Comparison of ENCODE assay signal across 27 mouse cellular contexts in genomic region chr11:85970287-85970686, GRCm38 (mm10).
DNase-seq lines count a peak whose midpoint lies in the region; ATAC-seq and TF ChIP-seq lines count a peak whose summit lies in the region.
"Had no signal": no experiment of that assay in that cellular context is flagged by ENCODE, and none has a peak within 500 bp of the region (broad histone marks: within the 10 kb centered on the region; RNA-seq: fewer than 3 reads in every experiment).

No protein-coding gene starts in this region.

- H3K27me3 ChIP-seq in limb, embryonic 14.5 days (ENCODE audit: control insufficient read depth, insufficient read depth, low read length) = no peaks in the 10 kb centered on the region
- H3K27me3 ChIP-seq in limb, embryonic 10.5 days (ENCODE audit: low read depth, poor library complexity, severe bottlenecking) = no peaks in the 10 kb centered on the region
- H3K27me3 ChIP-seq: CH12.LX; embryonic facial prominence, embryonic 12.5 days; forebrain, embryonic 15.5 days had no signal

- H3K4me1 ChIP-seq in limb, embryonic 14.5 days (ENCODE audit: control insufficient read depth, insufficient read depth, low read length) = no peaks in the 10 kb centered on the region
- peaks cover 24% of the 10 kb centered on the region for H3K4me1 ChIP-seq in limb, embryonic 10.5 days
- H3K4me1 ChIP-seq: embryonic facial prominence, embryonic 12.5 days; forebrain, embryonic 12.5 days; forebrain, embryonic 15.5 days had no signal

- no peak overlapping the region for H3K27ac ChIP-seq in limb, embryonic 14.5 days (replicated peaks; ENCODE audit: low read depth, low read length)
- H3K27ac ChIP-seq in limb, embryonic 10.5 days = no peak overlapping the region
- H3K27ac ChIP-seq: embryonic facial prominence, embryonic 12.5 days; forebrain, embryonic 12.5 days; forebrain, embryonic 15.5 days; hindbrain, embryonic 14.5 days; hindbrain, postnatal 0 days had no signal

- H3K4me2 ChIP-seq in limb, embryonic 14.5 days (replicated peaks; ENCODE audit: low read depth, low read length, severe bottlenecking) = no peak overlapping the region
- H3K4me2 ChIP-seq: embryonic facial prominence, embryonic 12.5 days; forebrain, embryonic 12.5 days; forebrain, embryonic 15.5 days; heart, embryonic 11.5 days; hindbrain, embryonic 14.5 days had no signal

- WGBS in limb, embryonic 14.5 days = 55% methylated on average over 2 of the region's 2 CpGs
- 80% methylated on average over 2 of the region's 2 CpGs for WGBS in limb, embryonic 10.5 days

- no peak overlapping the region for H3K4me3 ChIP-seq in limb, embryonic 14.5 days (replicated peaks; ENCODE audit: low read length)
- H3K4me3 ChIP-seq in limb, embryonic 10.5 days = no peak overlapping the region
- H3K4me3 ChIP-seq: embryonic facial prominence, embryonic 12.5 days; erythroblast, embryonic 14.5 days; forebrain, embryonic 12.5 days; forebrain, embryonic 15.5 days had no signal

- H3K9me3 ChIP-seq in limb, embryonic 14.5 days (ENCODE audit: control insufficient read depth, low read length) = no peaks in the 10 kb centered on the region
- no peaks in the 10 kb centered on the region for H3K9me3 ChIP-seq in limb, embryonic 10.5 days (replicated peaks)
- H3K9me3 ChIP-seq: embryonic facial prominence, embryonic 12.5 days; forebrain, embryonic 15.5 days; G1E had no signal

- TF ChIP-seq POLR2A in limb, embryonic 14.5 days (IDR thresholded peaks at IDR 0.05; ENCODE audit: borderline replicate concordance, extremely low read depth, insufficient read depth, insufficient read length) = no peak

- peak; percentile 26 for DNase-seq in limb, embryonic 14.5 days (ENCODE audit: low spot score)
- DNase-seq in limb, embryonic 10.5 days (ENCODE audit: low spot score) = no peak
- peak; percentile 68 for DNase-seq in 3T3-L1 (ENCODE audit: low read depth, low spot score)
- DNase-seq in 416B (ENCODE audit: low read depth) = peak; percentile 15
- DNase-seq in adipocyte (ENCODE audit: low spot score) = peak; percentile 11
- no peak for DNase-seq in thymus, adult 18-20 months
- DNase-seq: adrenal gland, postnatal 10 days; adrenal gland, postnatal 36 days; B cell, adult 2 months; cerebellum, adult 18-20 months; cerebellum, adult 9-10 months; cerebellum, postnatal 14 days; gastrocnemius, postnatal 10 days; heart, postnatal 14 days; heart, postnatal 4 days had no signal

- H3K36me3 ChIP-seq in limb, embryonic 14.5 days (ENCODE audit: control insufficient read depth, insufficient read depth, low read length) = no peaks in the 10 kb centered on the region
- H3K36me3 ChIP-seq in limb, embryonic 10.5 days = no peaks in the 10 kb centered on the region
- H3K36me3 ChIP-seq: embryonic facial prominence, embryonic 12.5 days; forebrain, embryonic 12.5 days; forebrain, embryonic 15.5 days; G1E had no signal

- H3K9ac ChIP-seq in limb, embryonic 14.5 days (ENCODE audit: low read depth, low read length, severe bottlenecking) = no peak overlapping the region
- H3K9ac ChIP-seq: embryonic facial prominence, embryonic 12.5 days; forebrain, embryonic 12.5 days; forebrain, embryonic 15.5 days; hindbrain, embryonic 14.5 days had no signal

- no peak for ATAC-seq in limb, embryonic 14.5 days (ENCODE audit: low FRiP score, low read depth)
- ATAC-seq: activated CD4-positive, CD25-positive, alpha-beta regulatory T cell, adult 4 months; forebrain, embryonic 15.5 days; hindbrain, postnatal 0 days; inflammation-experienced regulatory T-cells, adult 6 months; intestine, embryonic 16.5 days had no signal

Comparison
In these comparisons a context has a peak if more than half of its experiments do, and no peak if none do; other contexts are left out.
1. DNase-seq: peak in limb, embryonic 14.5 days (single experiment), 3T3-L1 (single experiment), 416B (single experiment) and adipocyte (single experiment); none in limb, embryonic 10.5 days (single experiment) and thymus, adult 18-20 months (0 of 2).